ENCODE assay signal across 28 mouse cellular contexts in the genomic region with DNA sequence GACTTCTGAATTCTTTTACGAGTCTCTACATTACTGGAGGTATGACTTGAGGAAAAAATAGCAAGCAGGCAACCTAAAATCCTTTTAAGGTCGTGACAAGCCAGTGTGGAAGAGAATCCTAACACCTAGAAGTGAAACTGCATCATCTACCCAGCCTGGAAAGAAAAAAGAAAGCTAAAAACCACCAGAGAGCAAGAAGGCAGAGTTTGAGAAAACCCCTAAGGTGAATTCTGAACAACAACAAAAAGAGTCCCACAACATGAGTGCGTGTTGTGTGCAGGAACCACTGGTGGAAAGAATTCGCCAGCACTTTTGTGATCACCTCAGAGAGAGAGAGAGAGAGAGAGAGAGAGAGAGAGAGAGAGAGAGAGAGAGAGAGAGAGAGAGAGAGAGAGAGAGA.
A peak's percentile ranks its signal among the peaks of the same experiment; 100 is the strongest.
DNase-seq lines count a peak whose midpoint lies in the region; ATAC-seq lines count a peak whose summit lies in the region.
"Had no signal": no experiment of that assay in that cellular context is flagged by ENCODE, and none has a peak within 500 bp of the region (broad histone marks: within the 10 kb centered on the region; RNA-seq: fewer than 3 reads in every experiment).

No protein-coding gene starts in this region.

- no peak overlapping the region for H3K4me2 ChIP-seq in midbrain, embryonic 14.5 days (ENCODE audit: low read length)
- H3K4me2 ChIP-seq: forebrain, embryonic 13.5 days; heart, embryonic 12.5 days; heart, embryonic 15.5 days; hindbrain, embryonic 13.5 days had no signal

- peak; percentile 51 for ATAC-seq in inflammation-experienced regulatory T-cells, adult 6 months
- no peak for ATAC-seq in midbrain, embryonic 14.5 days (ENCODE audit: low FRiP score, low TSS enrichment)
- ATAC-seq: forebrain, embryonic 13.5 days; forebrain, embryonic 16.5 days; hindbrain, embryonic 16.5 days; Patski had no signal

- H3K4me1 ChIP-seq in heart, embryonic 10.5 days = no peaks in the 10 kb centered on the region
- H3K4me1 ChIP-seq in midbrain, embryonic 14.5 days (ENCODE audit: control insufficient read depth, insufficient read depth, low read length) = no peaks in the 10 kb centered on the region
- H3K4me1 ChIP-seq: forebrain, embryonic 10.5 days; forebrain, embryonic 13.5 days; heart, embryonic 12.5 days; heart, embryonic 15.5 days; hindbrain, embryonic 10.5 days; hindbrain, embryonic 13.5 days had no signal

- no peak overlapping the region for H3K27ac ChIP-seq in heart, embryonic 10.5 days
- no peak overlapping the region for H3K27ac ChIP-seq in midbrain, embryonic 14.5 days (replicated peaks; ENCODE audit: low read depth, low read length)
- H3K27ac ChIP-seq: forebrain, embryonic 10.5 days; forebrain, embryonic 13.5 days; gastrocnemius, adult 2 months; heart, embryonic 15.5 days; hindbrain, embryonic 10.5 days; hindbrain, embryonic 13.5 days had no signal

- WGBS in heart, embryonic 10.5 days = 77% methylated on average over 4 of the region's 4 CpGs
- 90% methylated on average over 4 of the region's 4 CpGs for WGBS in midbrain, embryonic 14.5 days

- no peaks in the 10 kb centered on the region for H3K9me3 ChIP-seq in heart, embryonic 10.5 days
- no peaks in the 10 kb centered on the region for H3K9me3 ChIP-seq in midbrain, embryonic 14.5 days (ENCODE audit: control insufficient read depth, low read length)
- H3K9me3 ChIP-seq: forebrain, embryonic 10.5 days; forebrain, embryonic 13.5 days; G1E; heart, embryonic 12.5 days; heart, embryonic 15.5 days; hindbrain, embryonic 10.5 days; hindbrain, embryonic 13.5 days had no signal

- H3K4me3 ChIP-seq in heart, embryonic 10.5 days = no peak overlapping the region
- no peak overlapping the region for H3K4me3 ChIP-seq in midbrain, embryonic 14.5 days (replicated peaks; ENCODE audit: low read depth, low read length)
- H3K4me3 ChIP-seq: forebrain, embryonic 10.5 days; forebrain, embryonic 13.5 days; gastrocnemius, adult 2 months; heart, embryonic 12.5 days; heart, embryonic 15.5 days; hindbrain, embryonic 10.5 days; hindbrain, embryonic 13.5 days had no signal

- DNase-seq in CD4-positive, CD25-positive, alpha-beta regulatory T cell, adult 2 months (ENCODE audit: low read depth, low spot score) = peak; percentile 76
- peak; percentile 48 for DNase-seq in T-cell, adult 2 months (ENCODE audit: low spot score)
- DNase-seq in splenic B cell, adult 2 months (ENCODE audit: low read depth, low spot score) = peak; percentile 36
- no peak for DNase-seq in heart, embryonic 10.5 days (ENCODE audit: low spot score)
- no peak for DNase-seq in gastrocnemius, adult 18-20 months (ENCODE audit: low spot score)
- no peak for DNase-seq in midbrain, embryonic 14.5 days
- DNase-seq in adipocyte (ENCODE audit: low spot score) = no peak
- DNase-seq: adrenal gland, postnatal 10 days; adrenal gland, postnatal 36 days; cerebellum, adult 18-20 months; cerebellum, adult 9-10 months; cerebellum, postnatal 14 days; gastrocnemius, adult 2 months; gastrocnemius, postnatal 14 days; heart, adult 11 months; heart, postnatal 10 days; heart, postnatal 36 days had no signal

- peaks cover 11% of the 10 kb centered on the region for H3K36me3 ChIP-seq in splenic B cell, adult 2 months (ENCODE audit: control insufficient read depth, insufficient read depth, low read length, poor library complexity, severe bottlenecking)
- H3K36me3 ChIP-seq in heart, embryonic 10.5 days = peaks cover 5% of the 10 kb centered on the region; the same call in 1 of the 2 replicates
- H3K36me3 ChIP-seq in midbrain, embryonic 14.5 days (ENCODE audit: control insufficient read depth, insufficient read depth, low read length) = no peaks in the 10 kb centered on the region
- H3K36me3 ChIP-seq: heart, embryonic 15.5 days; hindbrain, embryonic 13.5 days had no signal

- no peaks in the 10 kb centered on the region for H3K27me3 ChIP-seq in splenic B cell, adult 2 months (ENCODE audit: control insufficient read depth, insufficient read depth, low read length, poor library complexity, severe bottlenecking)
- no peaks in the 10 kb centered on the region for H3K27me3 ChIP-seq in heart, embryonic 10.5 days (ENCODE audit: insufficient read depth, poor library complexity, severe bottlenecking)
- no peaks in the 10 kb centered on the region for H3K27me3 ChIP-seq in midbrain, embryonic 14.5 days (ENCODE audit: control insufficient read depth, insufficient read depth, low read length)
- H3K27me3 ChIP-seq: forebrain, embryonic 13.5 days; heart, embryonic 12.5 days; heart, embryonic 15.5 days; hindbrain, embryonic 13.5 days; Patski had no signal

- no peak overlapping the region for H3K9ac ChIP-seq in midbrain, embryonic 14.5 days (replicated peaks; ENCODE audit: low read length)
- H3K9ac ChIP-seq: forebrain, embryonic 13.5 days; heart, embryonic 12.5 days; heart, embryonic 15.5 days; hindbrain, embryonic 13.5 days had no signal

Comparison
In these comparisons a context has a peak if more than half of its experiments do, and no peak if none do; other contexts are left out.
1. DNase-seq: peak in CD4-positive, CD25-positive, alpha-beta regulatory T cell, adult 2 months (single experiment), T-cell, adult 2 months (single experiment) and splenic B cell, adult 2 months (single experiment); none in heart, embryonic 10.5 days (single experiment), gastrocnemius, adult 18-20 months (single experiment), midbrain, embryonic 14.5 days (single experiment) and adipocyte (single experiment).